Mouse (Mus musculus) frontal cortex, adult 2 months (tissue): ENCODE measurements around the gene Heph. TPM values are rescaled to one million over a fixed set of nuclear protein-coding genes. Genes with fewer than 3 reads are reported as not detected.
"Not testable (repeated sequence)": the region's sequence is repeated elsewhere in the genome, so short reads cannot be mapped to it uniquely, and the experiment has no call there.

Source experiments
- DNase-seq, 2 experiments: peaks; one replicate each; pipeline ENCODE4 v3.0.0; 2022; ENCODE audit warnings: low spot score in 1 of 2; ENCODE audit errors: extremely low spot score in 1 of 2
- polyA plus RNA-seq: library from polyadenylated mRNA; depleted of rRNA; stranded (reverse); fragments of >200 nt; gene quantifications from 2 replicates; pipeline ENCODE4 v1.2.3, GENCODE M21; 2012; rRNA removed

Gene Heph
- 2.7 and 2.8 TPM in 2 replicates for polyA plus RNA-seq

- no peak for DNase-seq
Observed at GRCm38 (mm10) chrX:96455149-96455548, at the start of gene Heph. TSS of gene Heph (plus strand) at chrX:96455359.

GRCm38 (mm10) chrX:96415351-96415750 is 39.8 kb upstream of the Heph start:
- DNase-seq, result not testable (repeated sequence)

GRCm38 (mm10) chrX:96416970-96417369 is 38.2 kb upstream of the Heph start:
- no peak for DNase-seq

- DNase-seq, result no peak
Observed at GRCm38 (mm10) chrX:96417733-96418132, 37.4 kb upstream of the Heph start.

- no peak for DNase-seq
Observed at GRCm38 (mm10) chrX:96419383-96419782, 35.8 kb upstream of the Heph start.

- no peak for DNase-seq
Observed at GRCm38 (mm10) chrX:96456201-96456963, 1.2 kb downstream of the Heph start, which contains the start of gene Hsf3. TSS of gene Hsf3 (minus strand) at chrX:96456294.

- DNase-seq, result no peak
Observed at GRCm38 (mm10) chrX:96501580-96501979, 46.4 kb downstream of the Heph start.

Other genes starting within 250 kb of the Heph start
- gene Vsig4, start 161.9 kb upstream of the Heph start, polyA plus RNA-seq, result not detected in 2 replicates
- gene Hsf3, start 935 bp downstream of the Heph start, polyA plus RNA-seq, result 0.06 and 0.13 TPM in 2 replicates